Mouse (Mus musculus): ENCODE data around the gene Anks3. TPM values are rescaled to one million over a fixed set of nuclear protein-coding genes. Genes with fewer than 3 reads are reported as not detected.

Gene Anks3
- polyA plus RNA-seq (2015; fragmentation: Nextera tagmentation; extraction: Ambion mirVana), result 10.5 and 13.0 TPM in 2 replicates

DNA sequence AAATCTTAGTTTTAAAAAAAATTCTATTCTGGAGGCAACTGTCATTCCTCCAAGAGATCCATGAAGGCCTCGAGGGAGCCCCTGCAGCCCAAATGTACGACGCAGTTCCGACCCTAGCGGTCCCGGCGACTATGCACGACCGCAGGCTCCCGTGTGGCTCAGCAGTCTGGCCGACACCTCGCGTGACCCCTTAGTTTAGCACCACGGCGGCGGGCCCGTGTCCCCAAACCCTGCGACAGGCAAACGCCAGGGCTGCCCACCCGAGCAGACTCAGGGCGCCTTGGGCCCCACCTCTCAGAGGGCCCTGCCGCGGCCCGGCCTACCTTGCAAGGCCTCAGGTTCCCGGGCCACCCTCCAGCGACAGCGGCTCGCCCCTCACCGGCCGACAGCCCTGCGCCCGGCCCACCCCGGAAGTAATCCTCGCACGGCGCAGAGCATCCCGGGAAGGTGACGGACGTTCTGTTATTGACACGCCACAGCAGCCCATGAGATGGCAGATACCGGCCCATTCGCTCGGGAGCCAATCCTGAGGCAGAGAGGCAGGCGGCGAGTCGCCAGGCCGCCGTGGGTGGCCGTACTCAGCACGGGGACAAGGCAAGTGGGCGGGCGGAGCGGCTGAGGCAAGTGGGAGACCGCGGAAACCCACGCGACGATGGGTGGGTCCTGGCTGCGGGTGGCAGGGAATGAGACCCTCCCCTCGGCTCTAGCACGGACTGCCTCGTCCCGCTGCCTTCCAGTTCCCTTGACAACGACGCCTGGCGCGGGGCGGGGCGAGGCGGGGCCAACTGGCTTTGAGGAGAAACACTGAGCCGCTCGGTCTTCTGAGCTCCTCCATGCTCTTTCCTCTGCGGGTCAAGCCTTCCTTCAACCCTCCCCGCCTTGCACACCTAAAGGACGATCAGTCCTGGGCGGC lies at the start of gene Anks3:
Anks3 (minus strand) TSS at position 409 of the 913 bp plus-strand sequence.
- Histone ChIP-seq H3K27me3 (ENCODE audit: insufficient read depth, low read length) (no peaks in the 10 kb centered on the region), H3K36me3 (replicated peaks; ENCODE audit: insufficient read depth, low read length) (no peaks in the 10 kb centered on the region), H3K9me3 (ENCODE audit: low read length) (no peaks in the 10 kb centered on the region), H3K4me2 (ENCODE audit: low read depth, low read length) (peak within 1 kb of the TSS; percentile 94), H3K4me3 (ENCODE audit: low read depth, low read length) (peak within 1 kb of the TSS; percentile 87), H3K4me1 (ENCODE audit: insufficient read depth) (peaks cover 16% of the 10 kb centered on the region), H3K27ac (ENCODE audit: low read depth) (peak within 1 kb of the TSS; percentile 91), H3K9ac (replicated peaks) (peak within 1 kb of the TSS; percentile 84)
- DNase-seq, result peak; percentile 95
- no peak for TF ChIP-seq CTCF (IDR thresholded peaks at IDR 0.05; ENCODE audit: low read depth)
- no peak for TF ChIP-seq EP300 (IDR thresholded peaks at IDR 0.05; ENCODE audit: low read depth)
- ATAC-seq, result peak; percentile 98
- WGBS (ENCODE audit: insufficient replicate concordance), result under 1% methylated on average over 53 of the region's 76 CpGs

GRCm38 (mm10) chr16:5013054-5013838 lies 49.2 kb upstream of the Anks3 start, which contains the start of gene Rogdi:
Rogdi (minus strand) TSS chr16:5013553.
- ATAC-seq (peak; percentile 92), DNase-seq (peak; percentile 97)
- Histone ChIP-seq H3K9ac (replicated peaks) (peak within 1 kb of the TSS; percentile 70), H3K4me1 (ENCODE audit: insufficient read depth) (peaks cover 36% of the 10 kb centered on the region), H3K4me3 (ENCODE audit: low read depth, low read length) (peak within 1 kb of the TSS; percentile 76), H3K36me3 (replicated peaks; ENCODE audit: insufficient read depth, low read length) (peaks cover 46% of the 10 kb centered on the region), H3K4me2 (ENCODE audit: low read depth, low read length) (peak within 1 kb of the TSS; percentile 95), H3K9me3 (ENCODE audit: low read length) (no peaks in the 10 kb centered on the region), H3K27ac (ENCODE audit: low read depth) (peak within 1 kb of the TSS; percentile 84), H3K27me3 (ENCODE audit: insufficient read depth, low read length) (no peaks in the 10 kb centered on the region)
- WGBS (ENCODE audit: insufficient replicate concordance), result under 1% methylated on average over 62 of the region's 63 CpGs
- TF ChIP-seq EP300 (IDR thresholded peaks at IDR 0.05; ENCODE audit: low read depth) (no peak), CTCF (IDR thresholded peaks at IDR 0.05; ENCODE audit: low read depth) (peak; percentile 40)

- Histone ChIP-seq H3K4me1 (ENCODE audit: insufficient read depth) (peaks cover 36% of the 10 kb centered on the region), H3K27me3 (ENCODE audit: insufficient read depth, low read length) (no peaks in the 10 kb centered on the region), H3K4me2 (ENCODE audit: low read depth, low read length) (peak overlapping the region; percentile 95), H3K9ac (replicated peaks) (peak overlapping the region; percentile 70), H3K4me3 (ENCODE audit: low read depth, low read length) (peak overlapping the region; percentile 76), H3K27ac (ENCODE audit: low read depth) (peak overlapping the region; percentile 84), H3K9me3 (ENCODE audit: low read length) (no peaks in the 10 kb centered on the region), H3K36me3 (replicated peaks; ENCODE audit: insufficient read depth, low read length) (peaks cover 40% of the 10 kb centered on the region)
- WGBS (ENCODE audit: insufficient replicate concordance), result 40% methylated on average over 13 of the region's 13 CpGs
- DNase-seq (peak; percentile 31), ATAC-seq (peak; percentile 42)
- TF ChIP-seq EP300 (IDR thresholded peaks at IDR 0.05; ENCODE audit: low read depth), result peak; percentile 91
- TF ChIP-seq CTCF (IDR thresholded peaks at IDR 0.05; ENCODE audit: low read depth), result no peak
Observed at GRCm38 (mm10) chr16:5012036-5013005, 48.3 kb upstream of the Anks3 start.

- Histone ChIP-seq H3K4me2 (ENCODE audit: low read depth, low read length) (peak overlapping the region; percentile 95), H3K9me3 (ENCODE audit: low read length) (no peaks in the 10 kb centered on the region), H3K4me3 (ENCODE audit: low read depth, low read length) (no peak overlapping the region), H3K36me3 (replicated peaks; ENCODE audit: insufficient read depth, low read length) (peaks cover 30% of the 10 kb centered on the region), H3K27ac (ENCODE audit: low read depth) (peak overlapping the region; percentile 84), H3K9ac (replicated peaks) (0 out of 2 replicates have a peak overlapping the region, but pooled peaks have one; percentile 21), H3K27me3 (ENCODE audit: insufficient read depth, low read length) (no peaks in the 10 kb centered on the region), H3K4me1 (ENCODE audit: insufficient read depth) (peaks cover 39% of the 10 kb centered on the region)
- TF ChIP-seq EP300 (IDR thresholded peaks at IDR 0.05; ENCODE audit: low read depth) (no peak), CTCF (IDR thresholded peaks at IDR 0.05; ENCODE audit: low read depth) (no peak)
- ATAC-seq, result no peak
- peak; percentile 33 for DNase-seq
- whole genome bisulfite sequencing (ENCODE audit: insufficient replicate concordance), result 55% methylated on average over 7 of the region's 7 CpGs
Observed at GRCm38 (mm10) chr16:5011285-5011684, 47.3 kb upstream of the Anks3 start.

DNA sequence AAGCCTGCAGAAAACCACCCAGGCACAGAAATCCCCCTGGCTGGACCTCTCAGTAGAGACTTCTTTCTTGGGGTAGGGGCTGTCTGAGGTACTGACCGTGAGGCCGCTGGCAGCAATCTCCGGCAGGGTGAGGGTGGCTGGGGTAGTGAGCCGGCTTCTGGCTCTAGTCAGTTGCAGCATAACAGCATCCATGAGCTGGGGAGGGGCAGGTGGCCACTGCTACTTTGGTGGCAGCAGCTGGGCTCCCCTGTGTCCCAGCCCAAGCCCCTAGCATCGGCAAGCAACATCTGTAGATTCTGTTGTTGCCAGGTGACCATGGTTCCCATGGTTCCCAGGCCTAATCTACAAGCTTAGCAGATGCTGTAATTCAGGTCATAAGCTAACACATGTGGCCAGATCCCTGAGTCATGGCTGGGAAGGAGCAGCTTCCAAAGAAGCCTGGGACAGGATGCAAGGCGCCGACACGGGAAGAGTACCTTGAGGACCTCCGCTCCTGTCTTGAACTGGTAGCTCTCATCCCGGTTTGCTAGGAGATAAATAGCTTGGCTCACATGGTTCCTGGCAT lies 46.4 kb upstream of the Anks3 start:
- H3K4me1 ChIP-seq (ENCODE audit: insufficient read depth), result peaks cover 39% of the 10 kb centered on the region
- ATAC-seq, result no peak
- H3K4me2 ChIP-seq (ENCODE audit: low read depth, low read length), result peak overlapping the region; percentile 95
- no peak overlapping the region for H3K4me3 ChIP-seq (ENCODE audit: low read depth, low read length)
- H3K27me3 ChIP-seq (ENCODE audit: insufficient read depth, low read length), result no peaks in the 10 kb centered on the region
- no peak for TF ChIP-seq EP300 (IDR thresholded peaks at IDR 0.05; ENCODE audit: low read depth)
- TF ChIP-seq CTCF (IDR thresholded peaks at IDR 0.05; ENCODE audit: low read depth), result no peak
- H3K36me3 ChIP-seq (replicated peaks; ENCODE audit: insufficient read depth, low read length), result peaks cover 21% of the 10 kb centered on the region
- no peaks in the 10 kb centered on the region for H3K9me3 ChIP-seq (ENCODE audit: low read length)
- H3K27ac ChIP-seq (ENCODE audit: low read depth), result peak overlapping the region; percentile 84
- DNase-seq, result no peak
- H3K9ac ChIP-seq (replicated peaks), result peak overlapping the region; percentile 2; the same call in 1 of the 2 replicates
- WGBS (ENCODE audit: insufficient replicate concordance), result 74% methylated on average over 10 of the region's 10 CpGs
